Mouse (Mus musculus) yolk sac, embryonic 10.5 days (tissue): ENCODE measurements at regions not wholly inside any gene's neighbourhood (a gene's known extent, or its start where the extent isn't known, plus 50 kb on each side); places are given as distances from the start of the nearest gene placed in this dataset.
A peak's percentile ranks its signal among the peaks of the same experiment; 100 is the strongest.

Experiments
- DNase-seq: peaks from one replicate; pipeline ENCODE4 v3.0.0-alpha.2; 2017; ENCODE audit warnings: low spot score

DNA sequence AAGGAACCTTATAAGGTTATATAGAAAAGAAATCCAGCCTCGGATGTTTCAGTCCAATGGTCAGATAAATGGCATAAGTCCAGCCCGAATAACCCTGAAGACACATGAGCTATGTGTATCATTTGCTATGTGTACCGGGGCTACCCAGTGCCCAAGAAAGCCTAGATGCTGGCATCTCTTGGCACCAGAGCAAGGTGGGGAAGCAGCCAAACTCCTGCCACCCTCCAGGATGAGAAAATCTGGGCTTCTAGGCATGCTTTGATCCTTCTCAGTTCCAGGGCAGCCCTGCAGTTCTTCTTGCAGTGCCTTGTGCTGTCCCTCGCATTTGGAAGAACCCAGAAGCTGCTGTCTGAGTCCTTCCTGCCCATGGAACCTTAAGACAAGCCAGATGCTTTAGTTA is 149.8 kb upstream of the Ncam1 start:
- no peak for DNase-seq

GRCm38 (mm10) chr9:49946857-49947256 is 148.1 kb upstream of the Ncam1 start:
- no peak for DNase-seq

GRCm38 (mm10) chr9:49935555-49936376 is 137.0 kb upstream of the Ncam1 start:
- no peak for DNase-seq

GRCm38 (mm10) chr9:49928041-49928656 is 129.4 kb upstream of the Ncam1 start:
- no peak for DNase-seq

GRCm38 (mm10) chr9:49927281-49927680 is 128.6 kb upstream of the Ncam1 start:
- no peak for DNase-seq

DNA sequence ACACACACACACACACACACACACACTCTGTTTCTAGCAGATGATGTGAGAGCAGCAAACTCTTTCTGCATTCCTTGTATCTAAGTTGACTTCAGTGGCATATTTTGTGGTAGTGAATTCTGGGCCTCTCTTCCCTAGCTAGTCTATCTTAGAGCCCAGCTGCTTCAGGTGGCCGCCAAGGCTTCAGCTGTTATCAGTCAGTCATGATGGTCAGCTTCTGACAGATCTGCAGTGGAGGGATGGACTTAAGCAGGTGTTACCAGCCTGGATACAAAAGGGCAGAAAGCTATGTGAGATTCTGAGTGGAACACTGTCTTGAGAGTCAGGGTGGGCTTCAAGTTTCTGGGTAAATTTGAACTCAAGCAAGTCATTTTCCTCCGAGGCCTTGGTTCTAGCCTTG is 127.1 kb upstream of the Ncam1 start:
- DNase-seq = no peak

DNA sequence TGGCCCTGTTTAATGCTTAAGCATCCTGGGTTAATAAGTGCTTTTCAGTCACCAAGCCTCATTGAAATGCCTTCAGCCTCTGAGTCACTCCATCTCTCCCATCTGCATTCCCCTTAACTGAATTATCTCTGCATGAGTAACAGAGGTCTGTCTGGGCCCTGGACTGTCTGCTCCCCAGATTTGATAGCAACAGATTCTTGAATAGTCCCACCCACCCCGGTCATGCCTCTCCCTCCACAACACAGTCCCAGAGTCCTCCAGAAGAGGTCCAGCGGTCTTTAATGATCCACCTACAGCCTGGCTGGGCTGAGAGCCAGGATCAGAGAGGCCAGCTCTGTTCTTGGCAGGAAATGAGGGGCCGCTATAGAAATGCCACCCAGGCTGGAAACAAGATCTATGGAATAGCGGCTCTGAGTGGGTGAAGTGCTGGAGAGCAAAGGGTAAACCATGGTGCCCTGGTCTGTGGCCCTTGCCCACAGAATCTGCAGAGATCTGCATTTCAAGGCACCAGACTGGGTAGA is 125.3 kb upstream of the Ncam1 start:
- peak; percentile 30 for DNase-seq

GRCm38 (mm10) chr9:49922770-49923169 is 124.0 kb upstream of the Ncam1 start:
- no peak for DNase-seq

GRCm38 (mm10) chr9:49922162-49922561 is 123.4 kb upstream of the Ncam1 start:
- DNase-seq = peak; percentile 61

DNA sequence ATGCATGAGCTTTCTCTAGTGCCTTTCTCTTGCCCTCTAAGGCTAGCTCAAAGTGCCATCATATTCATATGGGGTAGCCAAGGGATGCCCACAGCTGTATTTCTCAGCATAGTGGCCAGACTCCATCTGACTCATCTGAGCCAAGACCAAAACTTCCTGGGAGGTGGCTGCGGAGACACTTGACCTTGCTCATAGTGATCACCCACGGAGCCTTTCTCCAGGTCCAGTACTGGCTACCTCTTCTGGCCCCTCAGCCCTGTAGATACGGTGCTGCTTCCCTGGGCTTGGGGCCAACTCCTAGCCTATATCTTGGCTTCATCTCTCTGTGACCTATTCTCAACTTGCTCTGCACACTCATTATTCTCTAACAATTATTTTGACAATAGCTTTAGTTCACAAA is 122.6 kb upstream of the Ncam1 start:
- no peak for DNase-seq

DNA sequence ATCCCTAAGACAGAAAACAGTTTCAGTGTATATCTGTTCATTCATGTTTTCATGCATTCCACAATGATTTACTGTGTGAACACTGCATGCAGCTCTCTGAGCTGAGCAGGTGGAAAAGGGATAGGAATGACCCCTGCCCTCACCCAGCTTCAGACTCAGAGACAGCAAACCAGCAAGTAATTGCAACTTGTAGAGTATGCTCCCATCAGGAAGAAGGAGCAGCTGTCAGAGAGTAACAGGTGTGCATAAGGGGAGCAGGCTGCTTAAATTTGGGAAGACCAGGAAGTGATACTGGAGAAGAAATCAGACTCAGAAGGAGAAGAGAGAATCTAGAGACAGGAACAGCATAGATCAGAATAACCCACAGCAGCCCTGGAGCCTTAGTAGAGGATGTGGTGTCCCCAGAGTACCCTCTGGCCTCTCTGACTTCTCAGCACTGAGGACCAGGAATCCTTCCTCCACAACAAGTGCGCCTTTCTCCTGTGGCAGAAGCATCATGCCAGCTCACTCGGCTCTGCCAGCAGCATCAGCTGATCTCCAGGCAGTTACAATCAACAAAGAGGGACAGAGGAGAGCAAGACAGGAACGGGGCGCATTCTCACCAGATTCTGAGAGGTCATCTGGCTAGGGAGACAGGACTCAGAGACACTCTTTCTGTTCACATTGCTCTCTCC is 116.5 kb upstream of the Ncam1 start:
- no peak for DNase-seq

DNA sequence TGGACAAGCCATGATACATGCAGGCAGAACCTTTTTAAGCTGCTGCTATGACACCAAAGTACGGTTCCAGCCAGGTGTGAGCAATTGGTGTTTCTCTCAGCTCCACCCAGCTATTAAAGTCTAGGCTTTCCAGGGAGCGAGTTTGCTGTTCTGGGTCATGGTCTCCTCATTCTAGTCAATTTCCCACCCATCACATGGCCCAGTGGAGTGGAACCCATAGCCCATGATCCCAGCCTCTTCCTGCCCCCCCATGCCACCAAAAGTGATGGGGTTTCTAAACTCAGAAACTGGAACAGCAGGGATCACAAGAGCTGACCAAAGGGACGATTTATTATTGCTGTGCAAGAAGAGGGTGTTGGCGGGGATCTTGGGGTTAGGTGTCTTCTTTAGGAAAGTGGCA is 115.0 kb upstream of the Ncam1 start:
- DNase-seq = no peak

- DNase-seq = no peak
Measured at GRCm38 (mm10) chr9:49912306-49912705, 113.6 kb upstream of the Ncam1 start.

- no peak for DNase-seq
Measured at GRCm38 (mm10) chr9:49906306-49906705, 107.6 kb upstream of the Ncam1 start.

DNA sequence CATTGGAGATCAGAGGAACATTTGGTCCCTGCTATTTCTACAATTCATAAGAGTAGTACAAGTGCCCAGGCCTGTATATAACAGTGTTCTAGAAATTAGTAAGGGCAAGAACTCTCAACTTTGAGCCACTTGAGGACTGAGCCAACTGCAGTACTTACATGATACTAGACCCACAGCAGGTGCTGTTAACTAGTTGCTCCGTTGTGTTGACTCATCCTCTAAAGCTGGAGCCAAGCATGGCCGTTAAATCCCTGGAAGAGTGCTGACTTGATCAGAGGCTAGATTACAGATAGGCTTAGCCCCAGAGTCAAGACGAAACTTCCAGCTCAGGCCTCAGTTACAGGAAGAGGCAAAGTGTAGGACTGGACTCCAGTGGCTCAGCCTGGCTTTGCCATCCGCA is 107.0 kb upstream of the Ncam1 start:
- no peak for DNase-seq

DNA sequence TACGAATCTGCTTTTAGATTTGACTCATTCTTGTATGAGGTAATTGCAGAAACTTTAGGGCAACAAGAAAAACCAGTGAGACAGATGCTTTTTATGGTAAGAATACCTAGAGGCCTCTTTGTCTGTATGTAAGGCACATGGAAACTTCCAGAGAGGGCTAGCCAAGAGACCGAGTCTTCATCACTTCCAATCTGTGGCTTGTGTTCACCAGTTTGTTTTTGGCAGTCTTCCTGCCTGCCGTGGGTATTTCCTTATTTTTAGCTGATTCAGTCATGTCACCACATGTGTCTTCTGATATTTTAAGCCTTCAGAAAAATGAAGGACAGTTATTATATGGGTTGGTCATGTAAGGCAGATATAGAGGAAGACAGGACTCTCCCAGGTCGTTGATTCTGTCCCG is 100.2 kb upstream of the Ncam1 start:
- no peak for DNase-seq

GRCm38 (mm10) chr9:49884516-49885343 is 86.0 kb upstream of the Ncam1 start:
- DNase-seq = no peak

GRCm38 (mm10) chr9:49879361-49880128 is 80.8 kb upstream of the Ncam1 start:
- no peak for DNase-seq

GRCm38 (mm10) chr9:49874881-49875280 is 76.2 kb upstream of the Ncam1 start:
- DNase-seq = no peak

DNA sequence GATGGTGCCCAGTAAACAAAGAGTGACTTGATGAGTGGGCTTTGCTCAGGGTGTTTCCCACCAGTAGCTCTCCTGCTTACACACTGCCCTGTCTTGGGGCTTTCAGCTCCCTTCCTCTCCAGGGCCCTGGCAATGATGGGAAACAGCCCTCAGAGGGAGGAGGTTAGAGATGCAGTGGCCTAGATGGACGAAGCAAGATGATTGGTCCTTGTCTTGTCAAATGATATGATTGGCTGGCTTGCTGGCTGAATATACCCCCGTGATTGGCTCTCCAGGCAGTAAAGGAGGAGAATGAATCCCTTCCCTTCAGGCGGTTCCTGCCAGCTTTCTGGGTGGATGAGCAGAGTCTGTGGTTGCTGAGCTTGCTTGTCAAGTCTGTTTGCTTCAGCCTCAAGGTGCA is 74.8 kb upstream of the Ncam1 start:
- peak; percentile 81 for DNase-seq

GRCm38 (mm10) chr9:49851522-49851921 is 52.8 kb upstream of the Ncam1 start:
- DNase-seq = no peak
